Mouse (Mus musculus): Measurements from ENCODE around the gene Meioc. TPM values are rescaled to one million over a fixed set of nuclear protein-coding genes. Genes with fewer than 3 reads are reported as not detected.

Meioc gene
- polyA plus RNA-seq (2012), result not detected in 2 replicates

- Histone ChIP-seq H3K4me1 (ENCODE audit: control insufficient read depth) (peaks cover 2% of the 10 kb centered on the region; the same call in 1 of the 2 replicates), H3K27me3 (ENCODE audit: control insufficient read depth) (peaks cover 34% of the 10 kb centered on the region), H3K9me3 (ENCODE audit: control insufficient read depth, low read length) (peaks cover 15% of the 10 kb centered on the region), H3K4me3 (replicated peaks) (no peak within 1 kb of the TSS), H3K36me3 (ENCODE audit: control insufficient read depth) (no peaks in the 10 kb centered on the region)
- no peak for TF ChIP-seq TAL1 (IDR thresholded peaks at IDR 0.05; ENCODE audit: low read length)
- no peak for TF ChIP-seq GATA1 (IDR thresholded peaks at IDR 0.05; ENCODE audit: low read length)
Measured at GRCm38 (mm10) chr11:102663416-102663815, at the start of gene Meioc. Gene Meioc (plus strand): TSS chr11:102663716.

- Histone ChIP-seq H3K27me3 (ENCODE audit: control insufficient read depth) (no peaks in the 10 kb centered on the region), H3K36me3 (ENCODE audit: control insufficient read depth) (no peaks in the 10 kb centered on the region), H3K9me3 (ENCODE audit: control insufficient read depth, low read length) (peaks cover 4% of the 10 kb centered on the region), H3K4me1 (ENCODE audit: control insufficient read depth) (no peaks in the 10 kb centered on the region), H3K4me3 (replicated peaks) (no peak overlapping the region)
- no peak for TF ChIP-seq TAL1 (IDR thresholded peaks at IDR 0.05; ENCODE audit: low read length)
Measured at GRCm38 (mm10) chr11:102619449-102619848, 44.1 kb upstream of the Meioc start.

- no peak for TF ChIP-seq TAL1 (IDR thresholded peaks at IDR 0.05; ENCODE audit: low read length)
- Histone ChIP-seq H3K27me3 (ENCODE audit: control insufficient read depth) (no peaks in the 10 kb centered on the region), H3K36me3 (ENCODE audit: control insufficient read depth) (no peaks in the 10 kb centered on the region), H3K9me3 (ENCODE audit: control insufficient read depth, low read length) (peaks cover 3% of the 10 kb centered on the region), H3K4me1 (ENCODE audit: control insufficient read depth) (no peaks in the 10 kb centered on the region), H3K4me3 (replicated peaks) (no peak overlapping the region)
Measured at GRCm38 (mm10) chr11:102623876-102624789, 39.4 kb upstream of the Meioc start.

- no peak overlapping the region for H3K4me3 ChIP-seq (replicated peaks)
- no peaks in the 10 kb centered on the region for H3K4me1 ChIP-seq (ENCODE audit: control insufficient read depth)
- no peaks in the 10 kb centered on the region for H3K27me3 ChIP-seq (ENCODE audit: control insufficient read depth)
- no peaks in the 10 kb centered on the region for H3K36me3 ChIP-seq (ENCODE audit: control insufficient read depth)
- TF ChIP-seq TAL1 (IDR thresholded peaks at IDR 0.05; ENCODE audit: low read length) (no peak), GATA1 (IDR thresholded peaks at IDR 0.05; ENCODE audit: low read length) (no peak)
- H3K9me3 ChIP-seq (ENCODE audit: control insufficient read depth, low read length), result no peaks in the 10 kb centered on the region
Measured at GRCm38 (mm10) chr11:102624888-102625407, 38.6 kb upstream of the Meioc start.

- no peak for TF ChIP-seq GATA1 (IDR thresholded peaks at IDR 0.05; ENCODE audit: low read length)
- TF ChIP-seq TAL1 (IDR thresholded peaks at IDR 0.05; ENCODE audit: low read length), result no peak
- Histone ChIP-seq H3K9me3 (ENCODE audit: control insufficient read depth, low read length) (no peaks in the 10 kb centered on the region), H3K27me3 (ENCODE audit: control insufficient read depth) (peaks cover 2% of the 10 kb centered on the region)
Measured at GRCm38 (mm10) chr11:102627171-102627931, 36.2 kb upstream of the Meioc start.

GRCm38 (mm10) chr11:102628529-102628928, 35.0 kb upstream of the Meioc start:
- TF ChIP-seq GATA1 (IDR thresholded peaks at IDR 0.05; ENCODE audit: low read length) (no peak), TAL1 (IDR thresholded peaks at IDR 0.05; ENCODE audit: low read length) (no peak)
- H3K4me1 ChIP-seq (ENCODE audit: control insufficient read depth), result no peaks in the 10 kb centered on the region; the same call in 1 of the 2 replicates
- no peaks in the 10 kb centered on the region for H3K9me3 ChIP-seq (ENCODE audit: control insufficient read depth, low read length)
- no peaks in the 10 kb centered on the region for H3K36me3 ChIP-seq (ENCODE audit: control insufficient read depth)
- no peak overlapping the region for H3K4me3 ChIP-seq (replicated peaks)
- H3K27me3 ChIP-seq (ENCODE audit: control insufficient read depth), result peaks cover 12% of the 10 kb centered on the region

More at GRCm38 (mm10) chr11:102627171-102627931, 36.2 kb upstream of the Meioc start:
- H3K4me3 ChIP-seq (replicated peaks), result no peak overlapping the region
- no peaks in the 10 kb centered on the region for H3K4me1 ChIP-seq (ENCODE audit: control insufficient read depth)
- no peaks in the 10 kb centered on the region for H3K36me3 ChIP-seq (ENCODE audit: control insufficient read depth)

GRCm38 (mm10) chr11:102629375-102629774, 34.1 kb upstream of the Meioc start:
- no peak for TF ChIP-seq TAL1 (IDR thresholded peaks at IDR 0.05; ENCODE audit: low read length)
- no peak for TF ChIP-seq GATA1 (IDR thresholded peaks at IDR 0.05; ENCODE audit: low read length)
- no peak overlapping the region for H3K4me3 ChIP-seq (replicated peaks)
- H3K27me3 ChIP-seq (ENCODE audit: control insufficient read depth), result peaks cover 15% of the 10 kb centered on the region
- H3K36me3 ChIP-seq (ENCODE audit: control insufficient read depth), result no peaks in the 10 kb centered on the region
- H3K4me1 ChIP-seq (ENCODE audit: control insufficient read depth), result no peaks in the 10 kb centered on the region; the same call in 1 of the 2 replicates
- no peaks in the 10 kb centered on the region for H3K9me3 ChIP-seq (ENCODE audit: control insufficient read depth, low read length)

- H3K4me3 ChIP-seq (replicated peaks), result no peak overlapping the region
- no peak for TF ChIP-seq TAL1 (IDR thresholded peaks at IDR 0.05; ENCODE audit: low read length)
- no peak for TF ChIP-seq GATA1 (IDR thresholded peaks at IDR 0.05; ENCODE audit: low read length)
- peaks cover 15% of the 10 kb centered on the region for H3K27me3 ChIP-seq (ENCODE audit: control insufficient read depth)
- no peaks in the 10 kb centered on the region for H3K36me3 ChIP-seq (ENCODE audit: control insufficient read depth)
- no peaks in the 10 kb centered on the region for H3K9me3 ChIP-seq (ENCODE audit: control insufficient read depth, low read length)
- H3K4me1 ChIP-seq (ENCODE audit: control insufficient read depth), result no peaks in the 10 kb centered on the region; the same call in 1 of the 2 replicates
Measured at GRCm38 (mm10) chr11:102630731-102631130, 32.8 kb upstream of the Meioc start.

GRCm38 (mm10) chr11:102631203-102631602, 32.3 kb upstream of the Meioc start:
- TF ChIP-seq TAL1 (IDR thresholded peaks at IDR 0.05; ENCODE audit: low read length) (no peak), GATA1 (IDR thresholded peaks at IDR 0.05; ENCODE audit: low read length) (no peak)
- Histone ChIP-seq H3K4me1 (ENCODE audit: control insufficient read depth) (no peaks in the 10 kb centered on the region; the same call in 1 of the 2 replicates), H3K27me3 (ENCODE audit: control insufficient read depth) (peaks cover 15% of the 10 kb centered on the region), H3K4me3 (replicated peaks) (no peak overlapping the region), H3K9me3 (ENCODE audit: control insufficient read depth, low read length) (no peaks in the 10 kb centered on the region), H3K36me3 (ENCODE audit: control insufficient read depth) (no peaks in the 10 kb centered on the region)
